Mouse (Mus musculus) CH12.LX (cell line): ENCODE measurements around the gene Hnf1a.

ENCODE experiments used
- BHLHE40 ChIP-seq: IDR thresholded peaks from 2 replicates; pipeline ENCODE4 v1.6.1; 2011; ENCODE audit warnings: mild to moderate bottlenecking, low read depth, low read length, improper control_type of control experiment
- CTCF ChIP-seq, 2 experiments: IDR thresholded peaks in 1 of 2; conservative IDR thresholded peaks in 1 of 2; 2 replicates each; pipeline ENCODE4 v1.5.1; 2011 to 2012; ENCODE audit warnings: low read depth in 2 of 2, low read length in 2 of 2, improper control_type of control experiment in 1 of 2, inconsistent platforms in 1 of 2, mild to moderate bottlenecking in 1 of 2, moderate library complexity in 1 of 2
- IRF4 ChIP-seq: IDR thresholded peaks from 2 replicates; pipeline ENCODE4 v1.6.1; 2014; ENCODE audit warnings: low read depth, mild to moderate bottlenecking, inconsistent platforms, low read length, improper control_type of control experiment
- JUND ChIP-seq: conservative IDR thresholded peaks from 2 replicates; pipeline ENCODE4 v1.6.1; 2011; ENCODE audit warnings: low read depth, low read length, improper control_type of control experiment
- MAFK ChIP-seq: IDR thresholded peaks from 2 replicates; pipeline ENCODE4 v1.6.1; 2011; ENCODE audit warnings: low read length, improper control_type of control experiment; ENCODE audit not compliant: insufficient replicate concordance
- MXI1 ChIP-seq: IDR thresholded peaks from 2 replicates; pipeline ENCODE4 v1.6.1; 2011; ENCODE audit warnings: mild to moderate bottlenecking, low read depth, low read length, improper control_type of control experiment
- POLR2A ChIP-seq: IDR thresholded peaks from 2 replicates; pipeline ENCODE4 v1.6.1; 2011; ENCODE audit warnings: low read depth, mild to moderate bottlenecking, improper control_type of control experiment, low read length
- POLR2AphosphoS2 ChIP-seq: IDR thresholded peaks from 2 replicates; pipeline ENCODE4 v1.6.1; 2011; ENCODE audit warnings: low read depth, low read length, improper control_type of control experiment
- UBTF ChIP-seq: IDR thresholded peaks from 2 replicates; pipeline ENCODE4 v1.6.1; 2012; ENCODE audit warnings: low read depth, mild to moderate bottlenecking, inconsistent platforms, low read length, improper control_type of control experiment, moderate library complexity
- USF1 ChIP-seq: IDR thresholded peaks from 2 replicates; pipeline ENCODE4 v1.6.1; 2014; ENCODE audit warnings: low read depth, mild to moderate bottlenecking, inconsistent platforms, low read length, improper control_type of control experiment
- ZMIZ1 ChIP-seq: IDR thresholded peaks from 2 replicates; pipeline ENCODE4 v1.6.1; 2012; ENCODE audit warnings: low read depth, mild to moderate bottlenecking, inconsistent platforms, low read length, improper control_type of control experiment

DNA sequence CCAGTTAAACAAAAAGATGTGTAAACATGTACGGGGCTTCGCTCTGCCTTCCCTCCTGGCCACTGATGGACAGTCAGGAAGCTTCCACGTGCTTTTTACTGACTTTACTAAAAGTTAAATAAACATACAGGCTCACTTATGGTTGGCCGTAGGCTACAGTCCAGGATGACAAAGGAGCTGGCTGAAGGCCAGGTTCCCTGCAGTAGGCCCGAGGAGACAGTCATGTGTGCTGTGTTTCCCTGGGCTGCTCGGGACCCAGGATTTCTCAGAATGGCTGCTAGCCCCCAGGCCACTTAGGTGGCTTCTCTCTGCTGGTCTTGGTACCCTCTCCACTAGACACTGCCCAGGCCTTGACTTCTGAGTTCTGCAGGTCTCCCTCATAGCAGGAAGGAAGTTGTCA, 22.0 kb downstream of the Hnf1a start:
- no peak for TF ChIP-seq POLR2AphosphoS2
- no peak for TF ChIP-seq CTCF (conservative IDR thresholded peaks at IDR 0.05 in 1 of 2, IDR thresholded peaks at IDR 0.05 in 1 of 2; ENCODE audit: low read depth in 2 of 2, low read length in 2 of 2)
- TF ChIP-seq IRF4, result no peak
- no peak for TF ChIP-seq JUND
- TF ChIP-seq USF1, result no peak
- no peak for TF ChIP-seq POLR2A
- no peak for TF ChIP-seq MAFK
- no peak for TF ChIP-seq ZMIZ1
- no peak for TF ChIP-seq BHLHE40
- TF ChIP-seq MXI1, result no peak
- no peak for TF ChIP-seq UBTF
